Mouse (Mus musculus) layer of hippocampus, postnatal 25 days (tissue): ENCODE measurements around the gene Arhgap45. TPM values are rescaled to one million over a fixed set of nuclear protein-coding genes. Genes with fewer than 3 reads are reported as not detected.

Experiments used
- DNase-seq, 2 experiments: peaks; one replicate each; pipeline ENCODE4 v3.0.0; 2022; ENCODE audit warnings: mixed read lengths in 2 of 2, low spot score in 1 of 2; ENCODE audit errors: extremely low spot score in 1 of 2
- total RNA-seq, 2 experiments: library from RNA; stranded (reverse); gene quantifications; 2 replicates each; pipeline ENCODE4 v1.2.3; 2021

Arhgap45 gene
- total RNA-seq, 2 experiments from 2014 or later, result 3.3 to 4.3 TPM

DNA sequence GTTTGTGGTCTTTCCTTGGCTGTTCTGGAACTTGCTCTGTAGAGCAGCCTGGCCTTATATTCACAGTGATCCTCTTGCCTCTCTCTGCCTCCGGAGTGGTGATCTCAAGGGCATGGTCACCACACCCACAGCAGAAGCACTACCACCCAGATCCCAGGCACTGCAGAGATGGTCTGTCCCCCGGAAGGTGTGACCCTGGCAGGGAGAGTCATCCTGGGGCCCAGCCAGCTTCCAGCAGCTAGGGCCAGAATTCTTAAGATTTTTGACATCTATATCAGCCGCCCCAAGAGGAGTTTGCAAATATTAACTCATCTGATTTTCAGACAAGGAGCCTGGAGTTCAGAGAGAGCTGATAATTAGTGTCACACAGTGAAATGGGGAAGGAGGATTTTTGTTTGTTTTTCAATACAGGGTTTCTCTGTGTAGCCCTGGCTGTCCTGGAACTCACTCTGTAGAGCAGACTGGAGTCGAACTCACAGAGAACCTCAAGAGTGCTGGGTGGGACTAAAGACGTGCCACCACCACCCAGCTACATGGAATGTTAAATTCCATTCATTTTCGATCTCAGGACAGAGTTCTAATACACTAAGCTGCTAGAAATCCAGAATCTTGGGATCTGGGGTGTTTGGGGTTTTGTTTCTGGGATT is 30.1 kb upstream of the Arhgap45 start:
- no peak for DNase-seq

GRCm38 (mm10) chr10:79986963-79987362 is 29.5 kb upstream of the Arhgap45 start:
- DNase-seq, result peak; percentile 78 to 92

- no peak for DNase-seq
Measured at GRCm38 (mm10) chr10:79987771-79988505, 28.5 kb upstream of the Arhgap45 start.

- no peak for DNase-seq
Measured at GRCm38 (mm10) chr10:79988506-79989271, 27.8 kb upstream of the Arhgap45 start, which contains the start of gene Cnn2. Gene Cnn2, plus strand, starts transcription at chr10:79988584.

GRCm38 (mm10) chr10:79989272-79989786 is 27.1 kb upstream of the Arhgap45 start:
- no peak for DNase-seq

GRCm38 (mm10) chr10:79989870-79990269 is 26.6 kb upstream of the Arhgap45 start:
- DNase-seq, result no peak

DNA sequence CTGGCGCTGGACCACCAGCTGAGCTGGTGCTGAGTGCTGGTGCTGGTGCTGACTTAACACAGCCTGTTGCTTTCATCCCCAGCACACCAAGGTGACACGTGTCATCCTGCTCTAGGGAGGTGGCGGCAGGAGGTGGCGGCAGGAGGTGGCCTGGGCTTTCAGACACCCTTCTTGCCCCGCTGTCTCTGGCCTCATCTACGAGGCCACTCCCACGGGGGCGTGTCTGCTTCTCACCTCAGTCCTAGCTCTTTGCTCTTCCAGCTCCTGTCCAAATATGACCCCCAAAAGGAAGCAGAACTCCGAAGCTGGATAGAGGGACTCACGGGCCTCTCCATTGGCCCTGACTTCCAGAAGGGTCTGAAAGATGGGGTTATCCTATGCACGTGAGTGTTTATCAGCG is 25.4 kb upstream of the Arhgap45 start:
- DNase-seq, result no peak

- no peak for DNase-seq
Measured at GRCm38 (mm10) chr10:79991548-79991947, 24.9 kb upstream of the Arhgap45 start.

DNA sequence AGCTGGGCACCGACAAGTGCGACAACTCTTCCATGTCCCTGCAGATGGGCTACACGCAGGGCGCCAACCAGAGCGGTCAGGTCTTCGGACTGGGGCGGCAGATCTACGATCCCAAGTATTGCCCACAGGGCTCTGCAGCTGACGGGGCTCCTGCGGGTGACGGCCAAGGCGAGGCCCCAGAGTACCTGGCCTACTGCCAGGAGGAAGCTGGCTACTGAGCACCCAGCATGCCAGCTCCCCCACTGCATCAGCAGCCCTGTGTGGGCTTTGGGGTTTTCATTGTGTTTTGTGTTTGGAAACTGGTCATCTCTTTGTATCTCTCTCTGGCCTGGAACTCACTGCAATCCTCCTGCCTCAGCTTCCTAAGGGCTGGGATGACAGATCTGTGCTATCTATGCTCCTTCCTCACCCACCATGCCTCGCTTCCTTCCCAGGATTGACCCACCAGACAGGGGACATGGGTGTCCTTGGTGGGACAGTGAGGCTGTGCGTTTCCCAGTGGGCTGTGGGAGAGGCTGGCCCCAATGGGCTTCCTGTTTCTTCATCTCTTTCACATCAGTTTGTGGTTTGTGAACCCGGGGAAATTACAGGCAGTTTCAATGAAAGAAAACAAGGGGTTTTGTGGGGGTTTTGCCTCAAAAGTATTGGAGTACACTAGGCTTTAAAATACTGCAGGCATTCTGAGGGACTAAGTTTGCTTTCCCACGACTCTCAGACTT is 21.9 kb upstream of the Arhgap45 start:
- DNase-seq, result no peak

DNA sequence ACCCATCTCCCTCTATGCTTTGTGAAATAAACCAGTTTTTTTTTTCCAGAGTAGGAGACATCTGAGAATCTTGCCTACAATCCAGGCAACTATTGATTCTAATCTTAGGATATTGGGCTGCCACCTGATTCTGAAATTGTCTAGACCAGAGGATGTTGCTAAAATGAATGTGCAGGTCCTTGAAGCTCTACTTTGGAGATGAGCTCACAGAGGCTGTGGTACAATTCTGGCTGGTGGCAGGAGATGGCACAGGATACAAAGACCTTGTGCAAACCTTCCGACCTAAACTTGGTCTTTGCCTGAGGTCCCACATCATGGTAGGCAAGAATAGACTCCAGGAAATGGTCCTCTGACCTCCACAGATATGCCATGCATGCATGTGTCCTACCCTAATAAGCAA is 20.8 kb upstream of the Arhgap45 start:
- DNase-seq, result no peak

GRCm38 (mm10) chr10:79996272-79997033 is 20.0 kb upstream of the Arhgap45 start, which contains the start of gene Abca7:
Gene Abca7, plus strand, starts transcription at chr10:79996494.
- peak; percentile 96 to 99 for DNase-seq

DNA sequence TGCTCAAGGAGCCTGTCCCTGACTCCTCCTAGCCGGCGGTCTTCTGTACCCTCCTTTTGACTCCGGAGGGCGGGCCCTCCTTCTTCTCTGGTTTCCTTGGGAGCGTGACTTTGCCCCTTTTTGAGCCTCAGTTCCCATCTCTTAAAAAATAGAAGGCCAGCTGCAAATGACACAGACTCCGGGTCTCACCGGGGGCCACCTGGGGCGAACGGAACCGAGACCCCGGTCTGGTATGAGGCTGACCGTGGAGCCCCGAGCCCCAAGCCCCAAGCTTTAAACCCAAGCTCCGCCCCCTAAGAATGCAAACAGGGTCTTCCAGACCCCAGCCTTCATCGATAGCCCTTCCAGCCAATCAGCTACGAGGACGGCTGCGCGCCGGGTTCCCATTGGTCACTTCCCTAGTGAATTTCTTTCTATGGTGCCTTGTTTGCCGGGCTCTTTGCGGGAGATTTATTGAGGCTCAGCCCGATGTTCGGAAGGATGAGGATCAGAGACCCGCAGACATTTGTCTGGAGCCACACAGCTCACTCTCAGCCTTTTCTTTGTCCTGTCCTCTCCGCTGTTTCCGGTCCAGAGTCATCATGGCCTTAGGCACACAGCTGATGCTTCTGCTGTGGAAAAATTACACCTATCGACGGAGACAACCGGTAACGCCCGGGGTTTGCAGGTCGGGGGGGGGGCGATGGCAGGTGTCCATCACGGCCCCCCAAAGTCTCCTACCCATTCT is 19.3 kb upstream of the Arhgap45 start:
- DNase-seq, result peak in 1 of 2 experiments; percentile 63

GRCm38 (mm10) chr10:79997819-79998218 is 18.6 kb upstream of the Arhgap45 start:
- DNase-seq, result no peak

DNA sequence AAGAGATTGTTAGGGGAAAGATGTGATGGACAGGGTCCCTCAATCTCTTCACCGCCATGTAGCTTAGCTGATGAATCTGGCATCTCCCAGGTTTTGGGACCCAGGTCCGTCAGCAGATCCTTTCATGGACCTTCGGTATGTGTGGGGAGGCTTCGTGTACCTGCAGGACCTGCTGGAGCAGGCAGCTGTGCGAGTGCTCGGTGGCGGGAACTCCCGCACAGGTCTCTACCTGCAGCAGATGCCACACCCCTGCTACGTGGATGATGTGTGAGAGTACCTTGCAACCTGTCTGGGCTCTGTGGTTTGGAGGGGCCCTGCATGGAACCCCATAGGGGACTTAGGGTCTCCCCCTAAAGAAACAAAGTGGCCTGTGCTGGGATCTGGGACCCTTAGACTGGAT is 14.5 kb upstream of the Arhgap45 start:
- DNase-seq, result no peak

GRCm38 (mm10) chr10:80002829-80003228 is 13.6 kb upstream of the Arhgap45 start:
- DNase-seq, result no peak

- no peak for DNase-seq
Measured at GRCm38 (mm10) chr10:80003374-80004232, 12.8 kb upstream of the Arhgap45 start.

- DNase-seq, result no peak
Measured at GRCm38 (mm10) chr10:80004233-80004705, 12.2 kb upstream of the Arhgap45 start.

DNA sequence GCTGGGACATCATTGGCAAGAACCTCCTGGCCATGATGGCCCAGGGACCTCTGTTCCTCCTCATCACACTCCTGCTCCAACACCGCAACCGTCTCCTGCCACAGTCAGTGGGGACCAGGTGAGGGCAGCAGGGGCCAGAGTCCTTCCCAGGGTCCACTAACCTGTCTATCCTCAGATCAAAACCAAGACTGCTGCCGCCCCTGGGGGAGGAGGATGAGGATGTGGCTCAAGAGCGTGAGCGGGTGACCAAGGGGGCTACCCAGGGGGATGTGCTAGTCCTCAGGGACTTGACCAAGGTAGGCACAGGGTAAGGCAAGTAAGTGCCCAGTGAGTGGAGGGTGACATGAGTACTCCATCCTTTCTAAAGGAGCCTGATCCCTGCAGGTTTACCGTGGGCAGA is 4.7 kb upstream of the Arhgap45 start:
- no peak for DNase-seq
